Mouse (Mus musculus) liver, adult 2 months (tissue): Measurements from ENCODE around the gene Adamtsl2.

Experiments used
- CTCF ChIP-seq: fragments of 200-500 bp; IDR thresholded peaks from 2 replicates; pipeline ENCODE4 v1.5.1; 2011; ENCODE audit warnings: low read depth, low read length, control low read depth
- POLR2A ChIP-seq: fragments of 200-500 bp; IDR thresholded peaks from 2 replicates; pipeline ENCODE4 v1.6.1; 2011; ENCODE audit warnings: low read length, control low read depth; ENCODE audit not compliant: insufficient read depth; ENCODE audit errors: extremely low read depth

GRCm38 (mm10) chr2:27136789-27137188 is 57.6 kb downstream of the Adamtsl2 start:
- TF ChIP-seq POLR2A: no peak
- TF ChIP-seq CTCF: no peak
